Mouse (Mus musculus): ENCODE results near the gene 1700028P14Rik. TPM values are rescaled to one million over a fixed set of nuclear protein-coding genes. Genes with fewer than 3 reads are reported as not detected.

1700028P14Rik gene
- polyA plus RNA-seq, 1 experiment = not detected

DNA sequence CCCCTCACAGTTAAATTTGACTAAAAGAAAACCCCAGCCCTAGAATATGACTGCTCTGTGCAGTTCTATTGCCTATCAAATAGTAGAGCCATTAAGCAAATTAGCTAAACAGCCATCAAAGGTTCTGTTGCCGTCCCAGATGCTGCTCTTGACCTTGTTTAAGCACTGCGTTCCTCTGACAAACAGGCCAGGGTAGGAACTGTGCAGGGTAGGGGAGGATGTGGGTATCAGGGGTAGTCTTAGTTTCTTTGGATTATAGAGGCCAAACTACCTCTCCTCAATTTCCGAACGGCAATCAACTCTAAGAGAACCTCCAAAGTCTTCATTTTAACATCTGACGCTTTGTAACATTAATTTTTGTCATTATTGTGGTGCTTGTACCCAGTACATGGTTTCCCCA lies 542 bp upstream of the 1700028P14Rik start:
- no peak for DNase-seq (ENCODE audit: low read depth in 1 of 2, low spot score in 2 of 2)
- WGBS = 89% methylated on average over 5 of the region's 5 CpGs
- H3K36me3 ChIP-seq (ENCODE audit: control insufficient read depth, insufficient read depth, low read length) = no peaks in the 10 kb centered on the region
- no peaks in the 10 kb centered on the region for H3K4me1 ChIP-seq (ENCODE audit: control insufficient read depth, insufficient read depth, insufficient read length)
- H3K27ac ChIP-seq (ENCODE audit: insufficient read depth, low read length) = no peak overlapping the region
- H3K4me3 ChIP-seq (ENCODE audit: extremely low read depth, insufficient read depth, insufficient read length) = no peak overlapping the region
- no peak for TF ChIP-seq CTCF (IDR thresholded peaks at IDR 0.05; ENCODE audit: extremely low read depth, insufficient read depth, insufficient read length, insufficient replicate concordance)
- no peak for TF ChIP-seq POLR2A (IDR thresholded peaks at IDR 0.05; ENCODE audit: low read depth, low read length)
- H3K27me3 ChIP-seq (ENCODE audit: control insufficient read depth, insufficient read depth, low read length) = no peaks in the 10 kb centered on the region

DNA sequence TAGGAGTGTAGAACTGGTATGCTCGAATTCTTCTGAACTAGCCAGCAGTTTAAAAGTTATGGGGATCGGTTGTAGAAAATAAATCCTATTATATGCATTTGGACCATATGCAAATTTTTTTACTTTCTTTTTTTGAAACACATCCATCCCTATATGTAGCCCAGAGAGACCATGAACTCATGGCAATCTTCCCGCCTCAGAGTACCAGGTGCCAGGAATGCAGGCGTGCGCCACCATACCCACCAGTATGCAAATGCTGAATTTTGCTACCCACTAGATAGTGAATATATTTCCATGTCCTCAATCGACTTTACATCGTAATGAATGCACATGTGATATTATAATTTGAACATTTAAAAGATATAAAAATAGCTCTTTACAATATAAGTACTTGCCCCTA lies 5.3 kb downstream of the 1700028P14Rik start:
- H3K4me1 ChIP-seq (ENCODE audit: control insufficient read depth, insufficient read depth, insufficient read length) = no peaks in the 10 kb centered on the region
- TF ChIP-seq CTCF (IDR thresholded peaks at IDR 0.05; ENCODE audit: extremely low read depth, insufficient read depth, insufficient read length, insufficient replicate concordance) (no peak), POLR2A (IDR thresholded peaks at IDR 0.05; ENCODE audit: low read depth, low read length) (no peak)
- H3K4me3 ChIP-seq (ENCODE audit: extremely low read depth, insufficient read depth, insufficient read length) = no peak overlapping the region
- no peaks in the 10 kb centered on the region for H3K27me3 ChIP-seq (ENCODE audit: control insufficient read depth, insufficient read depth, low read length)
- H3K27ac ChIP-seq (ENCODE audit: insufficient read depth, low read length) = no peak overlapping the region
- H3K36me3 ChIP-seq (ENCODE audit: control insufficient read depth, insufficient read depth, low read length) = no peaks in the 10 kb centered on the region
- no peak for DNase-seq (ENCODE audit: low read depth in 1 of 2, low spot score in 2 of 2)
- 92% methylated on average over 7 of the region's 7 CpGs for WGBS

DNA sequence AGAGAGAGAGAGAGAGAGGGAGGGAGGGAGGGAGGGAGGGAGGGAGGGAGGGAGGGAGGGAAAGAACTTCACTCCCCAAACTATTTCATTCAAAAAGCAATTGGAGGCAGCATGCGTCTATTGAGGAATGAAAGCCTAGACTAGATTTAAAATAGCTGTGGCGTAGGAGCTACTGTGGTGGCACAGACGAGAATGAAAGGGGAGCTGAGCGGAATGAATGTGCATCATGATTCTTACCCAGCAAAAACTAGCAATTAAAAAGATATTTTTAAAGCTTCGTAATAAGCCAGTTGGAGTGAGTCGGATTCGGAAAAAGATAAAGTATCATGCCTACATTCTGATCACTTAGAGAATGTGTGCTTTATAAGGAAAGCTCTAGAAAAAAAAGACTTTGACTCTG lies 7.3 kb downstream of the 1700028P14Rik start:
- no peaks in the 10 kb centered on the region for H3K36me3 ChIP-seq (ENCODE audit: control insufficient read depth, insufficient read depth, low read length)
- WGBS = 89% methylated on average over 7 of the region's 7 CpGs
- TF ChIP-seq POLR2A (IDR thresholded peaks at IDR 0.05; ENCODE audit: low read depth, low read length) (no peak), CTCF (IDR thresholded peaks at IDR 0.05; ENCODE audit: extremely low read depth, insufficient read depth, insufficient read length, insufficient replicate concordance) (no peak)

GRCm38 (mm10) chr19:23643819-23644218 lies 8.8 kb downstream of the 1700028P14Rik start:
- 85% methylated on average over 5 of the region's 5 CpGs for WGBS
- no peak for TF ChIP-seq POLR2A (IDR thresholded peaks at IDR 0.05; ENCODE audit: low read depth, low read length)
- TF ChIP-seq CTCF (IDR thresholded peaks at IDR 0.05; ENCODE audit: extremely low read depth, insufficient read depth, insufficient read length, insufficient replicate concordance) = no peak
- DNase-seq (ENCODE audit: low read depth in 1 of 2, low spot score in 2 of 2) = no peak
- no peaks in the 10 kb centered on the region for H3K36me3 ChIP-seq (ENCODE audit: control insufficient read depth, insufficient read depth, low read length)
- no peaks in the 10 kb centered on the region for H3K27me3 ChIP-seq (ENCODE audit: control insufficient read depth, insufficient read depth, low read length)
- H3K4me3 ChIP-seq (ENCODE audit: extremely low read depth, insufficient read depth, insufficient read length) = no peak overlapping the region
- H3K4me1 ChIP-seq (ENCODE audit: control insufficient read depth, insufficient read depth, insufficient read length) = no peaks in the 10 kb centered on the region
- no peak overlapping the region for H3K27ac ChIP-seq (ENCODE audit: insufficient read depth, low read length)

More for the DNA sequence above, 7.3 kb downstream of the 1700028P14Rik start:
- Histone ChIP-seq H3K4me1 (ENCODE audit: control insufficient read depth, insufficient read depth, insufficient read length) (no peaks in the 10 kb centered on the region), H3K27me3 (ENCODE audit: control insufficient read depth, insufficient read depth, low read length) (no peaks in the 10 kb centered on the region), H3K27ac (ENCODE audit: insufficient read depth, low read length) (no peak overlapping the region), H3K4me3 (ENCODE audit: extremely low read depth, insufficient read depth, insufficient read length) (no peak overlapping the region)
- no peak for DNase-seq (ENCODE audit: low read depth in 1 of 2, low spot score in 2 of 2)

DNA sequence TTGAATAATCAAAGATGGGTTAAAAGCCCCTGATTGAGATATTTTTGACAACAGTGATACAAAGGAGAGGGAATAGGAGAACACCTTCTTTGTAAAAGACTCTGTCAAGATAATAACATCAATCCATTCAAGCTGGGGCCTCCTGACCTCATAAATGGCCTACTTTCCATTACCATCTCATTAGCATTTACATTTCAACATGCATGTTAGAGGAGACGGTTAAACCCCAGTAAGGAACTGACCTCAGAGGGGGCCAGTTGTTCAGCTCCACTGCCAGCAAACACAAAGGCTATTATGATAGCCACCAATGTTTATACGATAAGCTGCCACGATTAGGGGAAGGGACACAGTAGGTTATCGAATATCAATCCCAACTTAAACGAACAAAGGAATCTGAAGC lies 15.8 kb downstream of the 1700028P14Rik start:
- no peak for DNase-seq (ENCODE audit: low read depth in 1 of 2, low spot score in 2 of 2)
- WGBS = 91% methylated on average over 5 of the region's 5 CpGs
- H3K36me3 ChIP-seq (ENCODE audit: control insufficient read depth, insufficient read depth, low read length) = no peaks in the 10 kb centered on the region
- H3K4me3 ChIP-seq (ENCODE audit: extremely low read depth, insufficient read depth, insufficient read length) = no peak overlapping the region
- no peaks in the 10 kb centered on the region for H3K4me1 ChIP-seq (ENCODE audit: control insufficient read depth, insufficient read depth, insufficient read length)
- no peak overlapping the region for H3K27ac ChIP-seq (ENCODE audit: insufficient read depth, low read length)
- no peaks in the 10 kb centered on the region for H3K27me3 ChIP-seq (ENCODE audit: control insufficient read depth, insufficient read depth, low read length)
- TF ChIP-seq POLR2A (IDR thresholded peaks at IDR 0.05; ENCODE audit: low read depth, low read length) (no peak), CTCF (IDR thresholded peaks at IDR 0.05; ENCODE audit: extremely low read depth, insufficient read depth, insufficient read length, insufficient replicate concordance) (no peak)

DNA sequence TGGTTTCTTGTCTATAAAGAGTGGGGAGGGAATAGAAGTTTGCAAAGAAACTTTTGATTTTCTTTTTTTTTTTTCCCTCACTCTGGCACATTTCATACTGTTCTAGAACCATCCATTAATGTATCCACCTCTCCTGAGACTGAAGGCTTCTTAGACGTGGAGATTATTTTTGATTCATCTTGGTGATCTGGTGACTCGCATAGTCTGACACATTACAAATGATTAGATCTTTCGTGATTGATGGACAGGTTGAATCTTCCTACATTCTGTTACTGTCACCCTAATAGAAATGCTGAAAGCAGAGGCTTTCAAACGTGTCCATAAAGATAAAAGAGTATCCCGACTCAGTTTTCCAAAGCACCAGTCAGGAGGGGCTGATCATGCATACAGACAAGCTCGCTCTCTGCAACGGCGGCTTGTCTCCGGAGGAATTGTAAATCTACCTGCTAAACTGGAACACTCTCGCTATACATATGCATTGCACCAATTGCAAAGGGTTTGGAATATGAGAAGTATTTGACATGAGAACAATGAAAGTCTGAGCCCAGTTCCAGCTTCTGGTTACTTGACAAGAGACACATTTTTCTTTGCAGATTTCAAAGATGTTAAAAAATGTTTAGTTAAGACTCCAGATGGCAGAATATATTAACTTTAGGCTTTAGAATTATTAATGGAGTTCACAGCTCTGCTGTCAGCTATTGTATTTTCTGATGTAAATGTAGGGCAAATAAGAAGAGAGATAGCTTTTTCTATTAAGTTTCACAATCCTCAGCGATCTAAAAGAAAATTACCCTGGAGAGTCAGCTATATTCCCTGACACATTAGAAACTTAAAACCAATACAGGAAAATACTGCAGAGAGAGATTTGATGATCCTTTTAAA lies 20.8 kb downstream of the 1700028P14Rik start:
- Histone ChIP-seq H3K36me3 (ENCODE audit: control insufficient read depth, insufficient read depth, low read length) (no peaks in the 10 kb centered on the region), H3K4me1 (ENCODE audit: control insufficient read depth, insufficient read depth, insufficient read length) (no peaks in the 10 kb centered on the region), H3K27ac (ENCODE audit: insufficient read depth, low read length) (no peak overlapping the region), H3K27me3 (ENCODE audit: control insufficient read depth, insufficient read depth, low read length) (no peaks in the 10 kb centered on the region), H3K4me3 (ENCODE audit: extremely low read depth, insufficient read depth, insufficient read length) (no peak overlapping the region)
- no peak for TF ChIP-seq CTCF (IDR thresholded peaks at IDR 0.05; ENCODE audit: extremely low read depth, insufficient read depth, insufficient read length, insufficient replicate concordance)
- TF ChIP-seq POLR2A (IDR thresholded peaks at IDR 0.05; ENCODE audit: low read depth, low read length) = no peak
- no peak for DNase-seq (ENCODE audit: low read depth in 1 of 2, low spot score in 2 of 2)
- 83% methylated on average over 11 of the region's 11 CpGs for WGBS

DNA sequence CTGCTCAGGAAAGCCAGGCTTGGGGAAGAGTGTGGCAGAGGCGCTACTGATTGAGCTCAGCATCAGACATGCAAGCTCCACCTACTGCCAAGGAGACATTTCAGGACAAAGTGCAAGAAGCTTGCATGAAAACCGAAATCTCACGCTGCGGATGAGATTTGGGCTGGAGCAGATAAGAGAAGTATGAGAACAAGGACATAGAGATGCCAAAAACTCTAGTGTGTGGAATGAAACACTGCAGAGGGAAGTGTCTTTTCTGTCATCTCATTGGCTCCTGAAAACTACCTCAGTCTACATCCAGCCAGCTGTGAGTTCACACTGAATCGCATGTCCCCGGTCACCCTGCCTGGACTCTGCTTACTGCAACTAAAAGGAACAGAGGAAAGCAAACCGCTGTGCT lies 38.3 kb downstream of the 1700028P14Rik start:
- DNase-seq (ENCODE audit: low read depth in 1 of 2, low spot score in 2 of 2) = no peak
- TF ChIP-seq CTCF (IDR thresholded peaks at IDR 0.05; ENCODE audit: extremely low read depth, insufficient read depth, insufficient read length, insufficient replicate concordance) = no peak
- TF ChIP-seq POLR2A (IDR thresholded peaks at IDR 0.05; ENCODE audit: low read depth, low read length) = no peak
- Histone ChIP-seq H3K4me3 (ENCODE audit: extremely low read depth, insufficient read depth, insufficient read length) (no peak overlapping the region), H3K27me3 (ENCODE audit: control insufficient read depth, insufficient read depth, low read length) (no peaks in the 10 kb centered on the region), H3K27ac (ENCODE audit: insufficient read depth, low read length) (no peak overlapping the region), H3K4me1 (ENCODE audit: control insufficient read depth, insufficient read depth, insufficient read length) (no peaks in the 10 kb centered on the region), H3K36me3 (ENCODE audit: control insufficient read depth, insufficient read depth, low read length) (no peaks in the 10 kb centered on the region)
- WGBS = 78% methylated on average over 7 of the region's 7 CpGs

Measured in spleen, adult 2 months (tissue).